Mouse (Mus musculus): ENCODE results near the gene Gm49320.

DNA sequence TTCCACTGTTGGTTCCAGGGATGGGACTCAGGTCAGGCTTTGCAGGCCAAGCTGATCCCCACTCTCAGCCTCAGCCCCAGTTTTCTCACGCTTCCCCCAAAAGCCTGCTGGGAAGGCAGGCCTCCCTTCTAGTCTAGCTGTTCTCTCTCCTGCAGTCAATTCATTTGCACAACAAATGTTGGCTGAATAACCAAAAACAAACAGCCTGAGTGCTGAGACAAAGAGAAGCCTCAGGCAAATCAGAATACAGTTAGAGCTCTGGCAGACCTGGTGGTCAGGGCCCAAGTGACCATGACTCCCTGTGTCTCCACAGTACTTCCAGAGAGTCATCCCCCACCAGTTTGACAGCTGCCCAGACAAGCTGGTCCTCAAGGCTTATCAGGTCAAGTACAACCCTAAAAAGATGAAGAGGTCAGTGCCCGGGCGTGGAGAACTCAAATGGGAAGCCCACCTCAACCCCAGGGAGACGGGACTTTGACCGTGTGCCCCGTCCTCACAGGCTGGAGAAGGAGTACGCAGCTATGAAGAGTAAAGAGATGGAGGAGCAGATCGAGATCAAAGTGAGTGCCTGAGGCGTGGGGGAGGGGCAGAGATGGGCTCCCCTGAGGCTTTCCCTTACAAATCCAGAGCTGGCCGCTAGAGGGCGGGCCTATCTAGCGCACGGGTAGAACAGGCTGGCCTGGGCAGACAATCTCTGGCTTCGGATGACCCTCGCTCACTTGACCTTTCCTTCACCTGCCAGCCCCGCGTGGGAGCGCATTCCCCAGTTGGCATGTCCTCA is 45.7 kb upstream of the Gm49320 start:
- TF ChIP-seq CTCF (IDR thresholded peaks at IDR 0.05; ENCODE audit: control insufficient read depth, insufficient read depth, insufficient read length) (peak; percentile 79), MYOD1 (IDR thresholded peaks at IDR 0.05; ENCODE audit: control insufficient read depth, insufficient read length, low read depth) (no peak), MAX (IDR thresholded peaks at IDR 0.05) (no peak), USF1 (IDR thresholded peaks at IDR 0.05; ENCODE audit: low read depth) (no peak), CEBPB (IDR thresholded peaks at IDR 0.05; ENCODE audit: low read depth) (no peak)

Measured in C2C12 (cell line).